Mouse (Mus musculus) heart, embryonic 11.5 days (tissue): ENCODE data around the gene Ndufa13. TPM values are rescaled to one million over a fixed set of nuclear protein-coding genes. Genes with fewer than 3 reads are reported as not detected.
A peak's percentile ranks its signal among the peaks of the same experiment; 100 is the strongest.

ENCODE experiments used
- ATAC-seq: fragments of 200-750 bp; cut with Nextera tagmentation; replicated peaks from 2 replicates; pipeline ENCODE4 v1.8.0; 2017; ENCODE audit warnings: moderate library complexity; ENCODE audit not compliant: insufficient number of reproducible peaks, low FRiP score, low TSS enrichment
- H3K27ac ChIP-seq: fragments of 300-500 bp; sonication (generic); 2 replicates; pipeline ENCODE4 v1.5.1; 2014; ENCODE audit warnings: mild to moderate bottlenecking, low read depth, low read length
- H3K27me3 ChIP-seq: fragments of 300-500 bp; sonication (generic); 2 replicates; pipeline ENCODE4 v1.6.1; 2014; ENCODE audit warnings: mild to moderate bottlenecking, low read length, mixed read lengths; ENCODE audit not compliant: control insufficient read depth, insufficient read depth
- H3K36me3 ChIP-seq: fragments of 300-500 bp; sonication (generic); 2 replicates; pipeline ENCODE4 v1.6.1; 2014; ENCODE audit warnings: mild to moderate bottlenecking, low read length, moderate library complexity, mixed read lengths; ENCODE audit not compliant: control insufficient read depth, insufficient read depth
- H3K4me1 ChIP-seq: fragments of 300-500 bp; sonication (generic); 2 replicates; pipeline ENCODE4 v1.6.1; 2014; ENCODE audit warnings: low read length; ENCODE audit not compliant: control insufficient read depth, insufficient read depth
- H3K4me2 ChIP-seq: fragments of 300-500 bp; sonication (generic); 2 replicates; pipeline ENCODE4 v1.6.1; 2014; ENCODE audit warnings: mild to moderate bottlenecking, moderate library complexity
- H3K4me3 ChIP-seq: fragments of 300-500 bp; sonication (generic); 2 replicates; pipeline ENCODE4 v1.5.1; 2014; ENCODE audit warnings: low read depth, low read length
- H3K9ac ChIP-seq: fragments of 300-500 bp; sonication (generic); 2 replicates; pipeline ENCODE4 v1.6.1; 2014; ENCODE audit warnings: mild to moderate bottlenecking, low read depth, low read length, moderate library complexity
- H3K9me3 ChIP-seq: fragments of 300-500 bp; sonication (generic); replicated peaks from 2 replicates; pipeline ENCODE4 v1.6.1; 2016; ENCODE audit warnings: low read length; ENCODE audit not compliant: control insufficient read depth
- WGBS: fragments of 180-500 bp; shearing (Covaris S2); extraction: QIAGEN DNeasy Blood & Tissue Kit; methylation state at CpG from one replicate; pipeline ENCODE4 v1.1.7; 2014; ENCODE audit not compliant: insufficient replicate concordance; 5-methylcytosine and 5-hydroxymethylcytosine counted together
- polyA plus RNA-seq: library from polyadenylated mRNA; unstranded; fragments of >200 nt; fragmentation: Nextera tagmentation; extraction: Ambion mirVana; gene quantifications from 2 replicates; pipeline ENCODE4 v1.2.1, GENCODE M21; 2014

Gene Ndufa13
- polyA plus RNA-seq, 1 experiment from 2014 or later, result 275 TPM

GRCm38 (mm10) chr8:69888902-69889301 lies 13.5 kb downstream of the Ndufa13 start:
- Histone ChIP-seq H3K4me3 (peak overlapping the region; percentile 25), H3K27ac (no peak overlapping the region)

GRCm38 (mm10) chr8:69888244-69888866 lies 14.0 kb downstream of the Ndufa13 start:
- H3K27me3 ChIP-seq, result peaks cover 78% of the 10 kb centered on the region
- H3K4me2 ChIP-seq, result peak overlapping the region; percentile 61
- no peak for ATAC-seq
- no peak overlapping the region for H3K27ac ChIP-seq
- H3K4me1 ChIP-seq, result peaks cover 24% of the 10 kb centered on the region
- no peaks in the 10 kb centered on the region; the same call in 1 of the 2 replicates for H3K36me3 ChIP-seq
- H3K4me3 ChIP-seq, result peak overlapping the region; percentile 25
- WGBS, result 8% methylated on average over 24 of the region's 24 CpGs
- 0 out of 2 replicates have a peak overlapping the region, but pooled peaks have one; percentile 49 for H3K9ac ChIP-seq
- H3K9me3 ChIP-seq, result no peaks in the 10 kb centered on the region

More at GRCm38 (mm10) chr8:69888902-69889301, 13.5 kb downstream of the Ndufa13 start:
- Histone ChIP-seq H3K9me3 (no peaks in the 10 kb centered on the region), H3K27me3 (peaks cover 72% of the 10 kb centered on the region), H3K9ac (no peak overlapping the region), H3K4me2 (peak overlapping the region; percentile 61), H3K36me3 (peaks cover 3% of the 10 kb centered on the region), H3K4me1 (peaks cover 24% of the 10 kb centered on the region)
- no peak for ATAC-seq
- WGBS, result 6% methylated on average over 26 of the region's 32 CpGs

GRCm38 (mm10) chr8:69887289-69888243 lies 14.8 kb downstream of the Ndufa13 start, which contains the start of gene Cilp2:
Gene Cilp2, minus strand, starts transcription at chr8:69887687.
- no peak for ATAC-seq
- no peaks in the 10 kb centered on the region for H3K9me3 ChIP-seq
- WGBS, result 2% methylated on average over 57 of the region's 60 CpGs
- H3K4me3 ChIP-seq, result peak within 1 kb of the TSS; percentile 25
- peaks cover 24% of the 10 kb centered on the region for H3K4me1 ChIP-seq
- no peak within 1 kb of the TSS for H3K27ac ChIP-seq
- peak within 1 kb of the TSS; percentile 54; the same call in 1 of the 2 replicates for H3K9ac ChIP-seq
- peak within 1 kb of the TSS; percentile 61 for H3K4me2 ChIP-seq
- H3K27me3 ChIP-seq, result peaks cover 85% of the 10 kb centered on the region
- H3K36me3 ChIP-seq, result no peaks in the 10 kb centered on the region

- H3K36me3 ChIP-seq, result no peaks in the 10 kb centered on the region
- ATAC-seq, result no peak
- H3K4me1 ChIP-seq, result peaks cover 29% of the 10 kb centered on the region
- 57% methylated on average over 13 of the region's 13 CpGs for WGBS
- H3K4me3 ChIP-seq, result no peak overlapping the region
- H3K27ac ChIP-seq, result no peak overlapping the region
- H3K9me3 ChIP-seq, result no peaks in the 10 kb centered on the region
- H3K27me3 ChIP-seq, result peaks cover 100% of the 10 kb centered on the region
- H3K4me2 ChIP-seq, result no peak overlapping the region
- H3K9ac ChIP-seq, result no peak overlapping the region
Measured at GRCm38 (mm10) chr8:69884141-69884540, 18.2 kb downstream of the Ndufa13 start.

- Histone ChIP-seq H3K9me3 (no peaks in the 10 kb centered on the region), H3K27ac (no peak overlapping the region), H3K4me1 (peaks cover 17% of the 10 kb centered on the region), H3K4me2 (peak overlapping the region; percentile 64), H3K27me3 (peaks cover 97% of the 10 kb centered on the region), H3K9ac (no peak overlapping the region), H3K4me3 (peak overlapping the region; percentile 39; the same call in 1 of the 2 replicates), H3K36me3 (no peaks in the 10 kb centered on the region)
- WGBS, result 15% methylated on average over 52 of the region's 52 CpGs
- no peak for ATAC-seq
Measured at GRCm38 (mm10) chr8:69882833-69883600, 19.3 kb downstream of the Ndufa13 start.

- peaks cover 90% of the 10 kb centered on the region for H3K27me3 ChIP-seq
- H3K4me1 ChIP-seq, result peaks cover 11% of the 10 kb centered on the region
- peak overlapping the region; percentile 64 for H3K4me2 ChIP-seq
- no peaks in the 10 kb centered on the region for H3K9me3 ChIP-seq
- no peak overlapping the region for H3K27ac ChIP-seq
- H3K4me3 ChIP-seq, result peak overlapping the region; percentile 39
- WGBS, result 10% methylated on average over 98 of the region's 103 CpGs
- H3K36me3 ChIP-seq, result no peaks in the 10 kb centered on the region
- no peak for ATAC-seq
- 0 out of 2 replicates have a peak overlapping the region, but pooled peaks have one; percentile 44 for H3K9ac ChIP-seq
Measured at GRCm38 (mm10) chr8:69882021-69882756, 20.2 kb downstream of the Ndufa13 start.

- H3K9me3 ChIP-seq, result no peaks in the 10 kb centered on the region
- peak overlapping the region; percentile 64 for H3K4me2 ChIP-seq
- peaks cover 85% of the 10 kb centered on the region for H3K27me3 ChIP-seq
- peak overlapping the region; percentile 39 for H3K4me3 ChIP-seq
- ATAC-seq, result no peak
- H3K27ac ChIP-seq, result no peak overlapping the region
- WGBS, result 16% methylated on average over 78 of the region's 79 CpGs
- peaks cover 11% of the 10 kb centered on the region; the same call in 1 of the 2 replicates for H3K4me1 ChIP-seq
- H3K9ac ChIP-seq, result 0 out of 2 replicates have a peak overlapping the region, but pooled peaks have one; percentile 44
- H3K36me3 ChIP-seq, result no peaks in the 10 kb centered on the region
Measured at GRCm38 (mm10) chr8:69881261-69881865, 21.0 kb downstream of the Ndufa13 start.
